ENCODE assay signal across 8 mouse cellular contexts in genomic region chr17:86144537-86145078, GRCm38 (mm10). TPM values are rescaled to one million over a fixed set of nuclear protein-coding genes. Genes with fewer than 3 reads are reported as not detected.
DNase-seq lines count a peak whose midpoint lies in the region; ATAC-seq and TF ChIP-seq lines count a peak whose summit lies in the region.

No protein-coding gene starts in this region.

- intact Hi-C loops in heart, postnatal 25 days (cut with DNase I), result loop anchor here (10.0 kb wide), 1 partner anchor 1130 kb away; no protein-coding TSS in a partner anchor

- WGBS in heart, embryonic 12.5 days, result under 1% methylated on average over 33 of the region's 33 CpGs
- WGBS in hindbrain, embryonic 15.5 days, result under 1% methylated on average over 33 of the region's 33 CpGs

- peak overlapping the region; percentile 81 for H3K4me3 ChIP-seq in heart, embryonic 12.5 days
- peak overlapping the region; percentile 97 for H3K4me3 ChIP-seq in E14TG2a.4 (replicated peaks; ENCODE audit: low read length)
- peak overlapping the region; percentile 69 for H3K4me3 ChIP-seq in hindbrain, embryonic 15.5 days
- H3K4me3 ChIP-seq in megakaryocyte, embryonic 14.5 days (replicated peaks), result peak overlapping the region; percentile 98

- H3K4me2 ChIP-seq in heart, embryonic 12.5 days, result peak overlapping the region; percentile 98
- H3K4me2 ChIP-seq in hindbrain, embryonic 15.5 days, result peak overlapping the region; percentile 96

- peak; percentile 73 for ATAC-seq in heart, embryonic 12.5 days (ENCODE audit: insufficient number of reproducible peaks, low FRiP score)
- ATAC-seq in hindbrain, embryonic 15.5 days (ENCODE audit: low FRiP score, low read depth), result peak; percentile 89

- DNase-seq in heart, postnatal 25 days (ENCODE audit: low spot score), result no peak
- DNase-seq in embryo, embryonic 10.5 days (ENCODE audit: low spot score), result peak; percentile 21
- DNase-seq in urinary bladder, postnatal 36 days (ENCODE audit: low spot score in 2 of 2), result no peak
- DNase-seq in B cell, adult 2 months, result no peak

- peaks cover 15% of the 10 kb centered on the region for H3K4me1 ChIP-seq in heart, embryonic 12.5 days (replicated peaks)
- H3K4me1 ChIP-seq in E14TG2a.4 (replicated peaks; ENCODE audit: low read depth, low read length), result peaks cover 61% of the 10 kb centered on the region
- peaks cover 15% of the 10 kb centered on the region for H3K4me1 ChIP-seq in hindbrain, embryonic 15.5 days (replicated peaks)
- peaks cover 35% of the 10 kb centered on the region for H3K4me1 ChIP-seq in megakaryocyte, embryonic 14.5 days

- peak overlapping the region; percentile 88 for H3K9ac ChIP-seq in heart, embryonic 12.5 days
- H3K9ac ChIP-seq in hindbrain, embryonic 15.5 days, result peak overlapping the region; percentile 76

- TF ChIP-seq CTCF in E14TG2a.4 (conservative IDR thresholded peaks at IDR 0.05; ENCODE audit: low read length), result no peak

- H3K36me3 ChIP-seq in heart, embryonic 12.5 days, result peaks cover 9% of the 10 kb centered on the region
- H3K36me3 ChIP-seq in E14TG2a.4 (ENCODE audit: insufficient read depth, low read length), result peaks cover 32% of the 10 kb centered on the region
- no peaks in the 10 kb centered on the region for H3K36me3 ChIP-seq in hindbrain, embryonic 15.5 days
- peaks cover 29% of the 10 kb centered on the region for H3K36me3 ChIP-seq in megakaryocyte, embryonic 14.5 days (replicated peaks; ENCODE audit: low read length)

- H3K27me3 ChIP-seq in heart, embryonic 12.5 days (replicated peaks), result no peaks in the 10 kb centered on the region
- H3K27me3 ChIP-seq in E14TG2a.4 (ENCODE audit: insufficient read depth, low read length), result no peaks in the 10 kb centered on the region
- no peaks in the 10 kb centered on the region for H3K27me3 ChIP-seq in hindbrain, embryonic 15.5 days
- H3K27me3 ChIP-seq in megakaryocyte, embryonic 14.5 days (replicated peaks), result no peaks in the 10 kb centered on the region

- peak overlapping the region; percentile 19; the same call in 1 of the 2 replicates for H3K27ac ChIP-seq in heart, embryonic 12.5 days (ENCODE audit: poor library complexity, severe bottlenecking)
- peak overlapping the region; percentile 75 for H3K27ac ChIP-seq in hindbrain, embryonic 15.5 days (replicated peaks)

- no peaks in the 10 kb centered on the region for H3K9me3 ChIP-seq in heart, embryonic 12.5 days (replicated peaks)
- H3K9me3 ChIP-seq in E14TG2a.4 (ENCODE audit: low read length), result no peaks in the 10 kb centered on the region
- H3K9me3 ChIP-seq in hindbrain, embryonic 15.5 days, result no peaks in the 10 kb centered on the region
- no peaks in the 10 kb centered on the region for H3K9me3 ChIP-seq in megakaryocyte, embryonic 14.5 days

RNA-seq across cellular contexts. Expression of gene Srbd1, which starts 0.4 kb away (rescaled TPM):
- 13.1 and 14.0 TPM in 2 replicates for polyA plus RNA-seq in heart, embryonic 12.5 days (2016; fragmentation: Nextera tagmentation; extraction: Ambion mirVana)
- 10 to 100 TPM; 10.5 to 10.9 TPM for total RNA-seq in heart, postnatal 25 days (2021)
- 14.7 and 14.8 TPM in 2 replicates for polyA plus RNA-seq in hindbrain, embryonic 15.5 days (2015; fragmentation: Nextera tagmentation; extraction: Ambion mirVana)
- 5.7 and 6.6 TPM in 2 replicates for polyA plus RNA-seq in megakaryocyte, embryonic 14.5 days (2012; ENCODE audit: insufficient read depth, low replicate concordance)

RNA-seq across cellular contexts. Expression of gene Prkce, which starts 23.0 kb away (rescaled TPM):
- 12.0 and 14.6 TPM in 2 replicates for polyA plus RNA-seq in heart, embryonic 12.5 days (2016; fragmentation: Nextera tagmentation; extraction: Ambion mirVana)
- total RNA-seq in heart, postnatal 25 days (2021), result 10 to 100 TPM; 25.9 to 28.3 TPM
- polyA plus RNA-seq in hindbrain, embryonic 15.5 days (2015; fragmentation: Nextera tagmentation; extraction: Ambion mirVana), result 37.7 and 45.7 TPM in 2 replicates
- 3.4 and 7.3 TPM in 2 replicates for polyA plus RNA-seq in megakaryocyte, embryonic 14.5 days (2012; ENCODE audit: insufficient read depth, low replicate concordance)
